Mouse (Mus musculus): Measurements from ENCODE around the gene Dock11. TPM values are rescaled to one million over a fixed set of nuclear protein-coding genes. Genes with fewer than 3 reads are reported as not detected.

The Dock11 gene
- 10.5 and 11.8 TPM in 2 replicates for polyA plus RNA-seq (2015; fragmentation: Nextera tagmentation; extraction: Ambion mirVana)

- no peaks in the 10 kb centered on the region for H3K27me3 ChIP-seq (replicated peaks)
Observed at GRCm38 (mm10) chrX:35888087-35888895, at the start of gene Dock11. Dock11 (plus strand) TSS chrX:35888832.

GRCm38 (mm10) chrX:35879703-35880102 lies 8.9 kb upstream of the Dock11 start:
- H3K4me3 ChIP-seq (replicated peaks): no peak overlapping the region
- H3K27ac ChIP-seq: no peak overlapping the region
- no peaks in the 10 kb centered on the region for H3K36me3 ChIP-seq
- no peak overlapping the region for H3K9ac ChIP-seq
- H3K4me2 ChIP-seq (replicated peaks): no peak overlapping the region
- ATAC-seq: no peak
- 56% methylated on average over 1 of the region's 1 CpGs for WGBS
- no peaks in the 10 kb centered on the region for H3K27me3 ChIP-seq (replicated peaks)
- no peaks in the 10 kb centered on the region for H3K9me3 ChIP-seq
- no peaks in the 10 kb centered on the region for H3K4me1 ChIP-seq (replicated peaks)

More at GRCm38 (mm10) chrX:35888087-35888895, at the start of gene Dock11:
- peak within 1 kb of the TSS; percentile 55 for H3K4me3 ChIP-seq (replicated peaks)
- no peaks in the 10 kb centered on the region for H3K9me3 ChIP-seq
- H3K27ac ChIP-seq: peak within 1 kb of the TSS; percentile 36
- peak within 1 kb of the TSS; percentile 51 for H3K9ac ChIP-seq
- peak within 1 kb of the TSS; percentile 67 for H3K4me2 ChIP-seq (replicated peaks)
- 31% methylated on average over 17 of the region's 38 CpGs for WGBS
- peak; percentile 93 for ATAC-seq
- no peaks in the 10 kb centered on the region for H3K36me3 ChIP-seq
- H3K4me1 ChIP-seq (replicated peaks): no peaks in the 10 kb centered on the region

GRCm38 (mm10) chrX:35888945-35889799 lies 540 bp downstream of the Dock11 start:
- Histone ChIP-seq H3K9me3 (no peaks in the 10 kb centered on the region), H3K27ac (peak overlapping the region; percentile 36), H3K4me3 (replicated peaks) (peak overlapping the region; percentile 55), H3K36me3 (no peaks in the 10 kb centered on the region), H3K4me2 (replicated peaks) (peak overlapping the region; percentile 67), H3K27me3 (replicated peaks) (no peaks in the 10 kb centered on the region), H3K4me1 (replicated peaks) (no peaks in the 10 kb centered on the region), H3K9ac (peak overlapping the region; percentile 51)
- 17% methylated on average over 57 of the region's 58 CpGs for WGBS
- peak; percentile 71 for ATAC-seq

DNA sequence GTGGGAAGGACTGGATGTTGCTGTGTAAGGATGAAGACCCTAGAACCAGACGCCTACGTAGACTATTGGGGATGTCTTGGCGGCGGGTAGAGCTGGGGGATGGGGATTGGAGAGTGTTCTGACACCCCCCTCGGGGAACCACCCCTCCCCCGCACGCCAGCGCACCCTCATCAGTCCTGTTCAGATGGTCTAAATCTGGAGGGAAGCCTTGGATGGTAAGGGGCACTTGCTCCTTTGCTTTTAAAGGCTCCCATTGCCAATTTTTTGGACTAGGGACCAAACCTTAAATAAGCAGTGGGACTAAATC lies 1.1 kb downstream of the Dock11 start:
- Histone ChIP-seq H3K9ac (peak overlapping the region; percentile 51; the same call in 1 of the 2 replicates), H3K9me3 (no peaks in the 10 kb centered on the region), H3K4me1 (replicated peaks) (no peaks in the 10 kb centered on the region), H3K27me3 (replicated peaks) (no peaks in the 10 kb centered on the region), H3K4me2 (replicated peaks) (peak overlapping the region; percentile 67), H3K4me3 (replicated peaks) (peak overlapping the region; percentile 55), H3K36me3 (no peaks in the 10 kb centered on the region), H3K27ac (no peak overlapping the region)
- 12% methylated on average over 8 of the region's 8 CpGs for WGBS
- ATAC-seq: 0 out of 2 replicates have a peak, but pooled peaks have one; percentile 14

DNA sequence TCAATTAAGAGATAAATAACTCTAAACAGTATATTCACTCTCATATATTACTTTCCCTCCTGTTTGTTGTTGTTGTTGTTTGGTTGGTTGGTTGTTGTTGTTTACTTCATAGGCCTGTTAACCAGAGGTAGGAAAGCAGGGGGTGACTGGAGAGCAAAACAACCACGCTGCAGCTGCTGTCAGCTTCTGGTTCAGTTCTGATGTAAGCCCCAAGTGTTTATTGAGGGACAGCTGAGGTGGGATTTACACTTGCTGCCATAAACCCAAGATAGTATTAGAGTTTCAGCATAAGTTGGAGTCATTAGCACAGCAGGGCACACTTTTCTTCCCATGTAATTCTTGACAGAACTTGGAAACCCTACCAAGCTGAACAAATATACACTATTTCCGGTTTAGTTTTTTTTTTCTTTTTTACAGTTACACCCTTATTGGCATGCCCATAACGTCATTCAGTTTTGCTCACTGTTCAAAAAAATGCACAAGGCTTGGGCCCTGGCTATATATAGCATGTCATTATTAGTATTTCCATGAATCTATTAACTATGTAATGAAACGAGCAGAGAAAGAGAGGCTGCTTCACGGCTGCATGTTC lies 3.0 kb downstream of the Dock11 start:
- Histone ChIP-seq H3K4me3 (replicated peaks) (no peak overlapping the region), H3K9me3 (no peaks in the 10 kb centered on the region), H3K4me1 (replicated peaks) (no peaks in the 10 kb centered on the region), H3K27ac (no peak overlapping the region), H3K27me3 (replicated peaks) (no peaks in the 10 kb centered on the region), H3K9ac (no peak overlapping the region), H3K4me2 (replicated peaks) (no peak overlapping the region), H3K36me3 (no peaks in the 10 kb centered on the region)
- 64% methylated on average over 5 of the region's 5 CpGs for WGBS
- ATAC-seq: no peak

DNA sequence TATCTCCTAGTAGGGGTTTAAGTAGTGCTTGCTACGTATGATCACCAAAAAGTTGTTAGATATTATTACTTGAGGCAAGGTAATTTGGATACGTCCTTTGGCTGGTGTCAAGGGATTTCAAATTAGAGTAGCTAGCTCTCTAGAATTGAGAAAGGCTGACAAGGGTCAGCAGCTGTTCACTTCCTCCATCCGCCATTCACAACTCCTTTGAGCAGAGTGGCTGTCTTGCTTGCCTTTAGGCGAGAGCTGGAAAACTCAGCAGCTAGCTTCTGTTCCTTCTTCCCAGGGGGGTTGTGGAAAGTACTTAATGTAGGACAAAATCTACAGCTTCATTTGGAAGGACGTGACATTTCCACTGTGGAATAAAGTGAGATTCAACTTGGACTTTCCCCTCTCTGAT lies 3.7 kb downstream of the Dock11 start:
- Histone ChIP-seq H3K9ac (no peak overlapping the region), H3K4me1 (replicated peaks) (no peaks in the 10 kb centered on the region), H3K27ac (no peak overlapping the region), H3K27me3 (replicated peaks) (no peaks in the 10 kb centered on the region), H3K9me3 (no peaks in the 10 kb centered on the region), H3K4me3 (replicated peaks) (no peak overlapping the region), H3K4me2 (replicated peaks) (no peak overlapping the region), H3K36me3 (no peaks in the 10 kb centered on the region)
- WGBS: 74% methylated on average over 5 of the region's 5 CpGs
- no peak for ATAC-seq

DNA sequence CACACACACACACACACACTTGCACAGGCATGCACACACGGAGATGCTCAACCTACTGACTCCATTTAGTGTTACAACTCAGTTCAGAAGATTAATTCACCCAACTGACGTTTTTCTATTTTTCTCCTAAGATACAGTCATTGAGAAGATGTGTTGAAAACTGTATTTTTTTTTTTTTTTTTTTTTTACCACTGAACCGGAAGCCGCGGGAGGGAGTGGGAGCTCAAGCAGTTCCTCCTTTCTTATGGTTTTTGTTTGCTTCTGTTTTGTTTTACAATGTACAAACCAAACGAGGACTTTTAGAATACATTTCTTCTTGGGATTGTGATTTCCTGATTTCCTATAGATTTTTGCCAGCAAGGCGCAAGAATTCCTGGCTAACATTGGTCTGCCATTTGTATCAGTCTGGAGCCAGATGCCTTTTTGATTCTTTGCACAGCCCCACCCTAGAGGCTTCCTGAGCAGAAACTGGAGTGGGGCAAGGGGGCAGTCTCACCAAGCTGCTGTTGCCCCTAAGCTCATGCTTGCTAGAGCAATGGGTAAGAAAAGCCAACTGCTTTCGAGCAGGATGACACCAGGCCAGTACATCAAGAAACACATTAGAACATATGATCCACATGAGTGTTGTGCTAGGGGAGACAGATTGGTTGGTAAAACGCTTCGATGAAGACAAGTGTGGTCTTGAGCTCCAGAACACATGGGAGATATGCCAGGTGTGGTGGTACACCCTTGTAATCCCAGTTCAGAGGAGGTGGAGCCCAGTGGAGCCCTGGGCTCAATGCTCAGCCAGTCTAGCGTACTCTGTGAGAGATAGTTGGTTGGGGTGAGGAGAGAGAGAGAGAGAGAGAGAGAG lies 9.2 kb downstream of the Dock11 start:
- no peak overlapping the region for H3K4me3 ChIP-seq (replicated peaks)
- H3K36me3 ChIP-seq: no peaks in the 10 kb centered on the region
- no peak overlapping the region for H3K9ac ChIP-seq
- WGBS: 83% methylated on average over 11 of the region's 11 CpGs
- no peaks in the 10 kb centered on the region for H3K27me3 ChIP-seq (replicated peaks)
- H3K4me1 ChIP-seq (replicated peaks): no peaks in the 10 kb centered on the region
- no peak overlapping the region for H3K27ac ChIP-seq
- no peaks in the 10 kb centered on the region for H3K9me3 ChIP-seq
- ATAC-seq: no peak
- H3K4me2 ChIP-seq (replicated peaks): no peak overlapping the region

GRCm38 (mm10) chrX:35898501-35898766 lies 9.8 kb downstream of the Dock11 start:
- ATAC-seq: no peak
- 100% methylated on average over 2 of the region's 2 CpGs for WGBS
- Histone ChIP-seq H3K4me2 (replicated peaks) (no peak overlapping the region), H3K9me3 (no peaks in the 10 kb centered on the region), H3K27me3 (replicated peaks) (no peaks in the 10 kb centered on the region), H3K4me1 (replicated peaks) (no peaks in the 10 kb centered on the region), H3K27ac (no peak overlapping the region), H3K4me3 (replicated peaks) (no peak overlapping the region), H3K9ac (no peak overlapping the region), H3K36me3 (no peaks in the 10 kb centered on the region)

DNA sequence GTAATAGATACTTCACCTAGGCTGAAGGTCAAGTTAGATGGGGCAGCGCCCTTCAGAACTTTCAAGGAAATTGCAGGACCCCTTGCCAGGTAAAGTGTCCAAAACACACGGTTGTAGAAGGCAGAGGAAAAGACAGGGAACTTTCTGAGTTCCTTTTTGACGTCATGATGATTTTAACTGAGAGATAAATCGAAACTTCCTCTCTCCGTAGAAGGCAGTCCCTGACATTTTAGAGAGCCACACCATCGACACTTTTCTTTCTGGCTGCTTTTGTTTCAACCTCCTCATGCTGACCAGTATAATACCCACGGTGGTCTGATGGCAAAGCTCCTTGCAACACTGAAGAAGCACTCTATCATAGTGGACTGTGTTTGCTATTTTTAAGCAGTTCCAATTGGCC lies 15.7 kb downstream of the Dock11 start:
- 67% methylated on average over 7 of the region's 7 CpGs for WGBS
- ATAC-seq: no peak
- Histone ChIP-seq H3K9me3 (no peaks in the 10 kb centered on the region), H3K4me2 (replicated peaks) (no peak overlapping the region), H3K4me3 (replicated peaks) (no peak overlapping the region), H3K27me3 (replicated peaks) (no peaks in the 10 kb centered on the region), H3K27ac (no peak overlapping the region), H3K36me3 (no peaks in the 10 kb centered on the region), H3K4me1 (replicated peaks) (no peaks in the 10 kb centered on the region), H3K9ac (no peak overlapping the region)

DNA sequence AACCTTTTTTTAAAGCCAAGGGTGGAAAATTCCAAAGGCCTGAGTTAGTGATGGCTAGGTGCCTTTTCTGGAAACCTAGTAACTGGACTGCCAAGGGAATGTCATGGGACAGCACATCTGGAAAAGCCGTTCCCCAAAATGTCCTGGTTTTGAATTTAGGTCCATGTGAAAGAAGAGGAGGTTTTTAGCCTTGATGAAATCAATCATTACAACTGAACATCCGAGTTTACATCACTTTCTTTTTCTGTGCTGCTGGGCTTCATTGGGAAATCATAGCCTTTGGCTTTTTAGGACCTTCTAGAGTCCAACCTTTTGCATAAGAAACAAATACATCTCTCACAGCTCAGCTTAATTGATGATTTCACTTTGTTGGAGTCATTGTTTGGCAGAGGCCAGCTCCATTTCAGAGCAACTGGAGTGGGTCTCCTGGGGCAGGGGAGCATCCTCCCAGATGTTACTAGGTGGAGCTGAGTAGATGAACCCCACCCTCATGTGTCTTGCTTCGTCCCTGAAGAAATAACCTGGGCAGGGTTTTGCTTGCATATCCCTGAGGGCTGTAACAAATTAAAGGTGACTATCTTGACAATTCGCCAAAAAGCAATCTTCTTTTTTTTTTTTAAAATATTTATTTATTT lies 18.2 kb downstream of the Dock11 start:
- Histone ChIP-seq H3K27me3 (replicated peaks) (no peaks in the 10 kb centered on the region), H3K4me2 (replicated peaks) (no peak overlapping the region), H3K9me3 (no peaks in the 10 kb centered on the region), H3K9ac (no peak overlapping the region), H3K4me3 (replicated peaks) (no peak overlapping the region), H3K4me1 (replicated peaks) (no peaks in the 10 kb centered on the region), H3K27ac (no peak overlapping the region), H3K36me3 (no peaks in the 10 kb centered on the region)
- 78% methylated on average over 4 of the region's 4 CpGs for WGBS
- no peak for ATAC-seq

GRCm38 (mm10) chrX:35919558-35919957 lies 30.9 kb downstream of the Dock11 start:
- no peak overlapping the region for H3K4me3 ChIP-seq (replicated peaks)
- WGBS: 79% methylated on average over 2 of the region's 2 CpGs

More at GRCm38 (mm10) chrX:35919558-35919957, 30.9 kb downstream of the Dock11 start:
- Histone ChIP-seq H3K9me3 (no peaks in the 10 kb centered on the region), H3K27me3 (replicated peaks) (no peaks in the 10 kb centered on the region), H3K4me2 (replicated peaks) (no peak overlapping the region), H3K9ac (no peak overlapping the region), H3K4me1 (replicated peaks) (no peaks in the 10 kb centered on the region), H3K36me3 (no peaks in the 10 kb centered on the region), H3K27ac (no peak overlapping the region)
- no peak for ATAC-seq
